Mouse (Mus musculus) bone marrow macrophage, adult 2 months (primary cell): ENCODE data around the gene Tubgcp6. TPM values are rescaled to one million over a fixed set of nuclear protein-coding genes. Genes with fewer than 3 reads are reported as not detected.

Source experiments
- H3K27ac ChIP-seq: 2 replicates; pipeline ENCODE4 v1.5.1; 2012; ENCODE audit warnings: low read depth, low read length; ENCODE audit not compliant: insufficient read depth
- H3K4me1 ChIP-seq: 2 replicates; pipeline ENCODE4 v1.6.1; 2012; ENCODE audit warnings: low read length; ENCODE audit not compliant: control insufficient read depth, insufficient read depth
- H3K4me3 ChIP-seq: 2 replicates; pipeline ENCODE4 v1.5.1; 2012; ENCODE audit warnings: mild to moderate bottlenecking, low read length, moderate library complexity; ENCODE audit not compliant: insufficient read depth
- CTCF ChIP-seq: IDR thresholded peaks from 2 replicates; pipeline ENCODE4 v1.5.1; 2012; ENCODE audit warnings: low read depth, mild to moderate bottlenecking, low read length, moderate library complexity
- POLR2A ChIP-seq: IDR thresholded peaks from 2 replicates; pipeline ENCODE4 v1.6.1; 2012; ENCODE audit warnings: mild to moderate bottlenecking, low read depth, low read length, borderline replicate concordance
- polyA plus RNA-seq: library from polyadenylated mRNA; stranded (reverse); fragments of >200 nt; gene quantifications from 2 replicates; pipeline ENCODE4 v1.2.4, GENCODE M21; 2012; ENCODE audit not compliant: missing spikeins, insufficient read depth, insufficient read length

The Tubgcp6 gene
- 10.4 and 15.4 TPM in 2 replicates for polyA plus RNA-seq

- H3K27ac ChIP-seq, result no peak within 1 kb of the TSS
- no peak for TF ChIP-seq CTCF
- 0 out of 2 replicates have a peak, but pooled peaks have one; percentile 60 for TF ChIP-seq POLR2A
- peaks cover 10% of the 10 kb centered on the region for H3K4me1 ChIP-seq
- H3K4me3 ChIP-seq, result peak within 1 kb of the TSS; percentile 76
Observed at GRCm38 (mm10) chr15:89122649-89123366, at the start of gene Tubgcp6. Gene Tubgcp6, minus strand, starts transcription at chr15:89123112.

- peaks cover 63% of the 10 kb centered on the region for H3K4me1 ChIP-seq
- TF ChIP-seq CTCF, result no peak
- no peak for TF ChIP-seq POLR2A
- peak overlapping the region; percentile 96 for H3K27ac ChIP-seq
- peak overlapping the region; percentile 83 for H3K4me3 ChIP-seq
Observed at GRCm38 (mm10) chr15:89172276-89172935, 49.5 kb upstream of the Tubgcp6 start.

GRCm38 (mm10) chr15:89171526-89172051, 48.7 kb upstream of the Tubgcp6 start:
- TF ChIP-seq CTCF (no peak), POLR2A (no peak)
- H3K4me1 ChIP-seq, result peaks cover 58% of the 10 kb centered on the region
- H3K27ac ChIP-seq, result peak overlapping the region; percentile 96
- H3K4me3 ChIP-seq, result peak overlapping the region; percentile 20

- peak overlapping the region; percentile 36 for H3K27ac ChIP-seq
- TF ChIP-seq POLR2A, result no peak
- TF ChIP-seq CTCF, result no peak
- H3K4me3 ChIP-seq, result no peak overlapping the region
- H3K4me1 ChIP-seq, result peaks cover 44% of the 10 kb centered on the region
Observed at GRCm38 (mm10) chr15:89170102-89170501, 47.2 kb upstream of the Tubgcp6 start.

- TF ChIP-seq CTCF (no peak), POLR2A (no peak)
- H3K4me3 ChIP-seq, result no peak overlapping the region
- peaks cover 37% of the 10 kb centered on the region for H3K4me1 ChIP-seq
- peak overlapping the region; percentile 36; the same call in 1 of the 2 replicates for H3K27ac ChIP-seq
Observed at GRCm38 (mm10) chr15:89169431-89169830, 46.5 kb upstream of the Tubgcp6 start.

- no peak overlapping the region for H3K27ac ChIP-seq
- no peak overlapping the region for H3K4me3 ChIP-seq
- no peak for TF ChIP-seq POLR2A
- no peak for TF ChIP-seq CTCF
- H3K4me1 ChIP-seq, result peaks cover 32% of the 10 kb centered on the region
Observed at GRCm38 (mm10) chr15:89168922-89169321, 46.0 kb upstream of the Tubgcp6 start.

- Histone ChIP-seq H3K4me3 (no peak overlapping the region), H3K27ac (no peak overlapping the region), H3K4me1 (peaks cover 13% of the 10 kb centered on the region)
- TF ChIP-seq CTCF, result no peak
- no peak for TF ChIP-seq POLR2A
Observed at GRCm38 (mm10) chr15:89165478-89165877, 42.6 kb upstream of the Tubgcp6 start.

- TF ChIP-seq CTCF (no peak), POLR2A (no peak)
- H3K27ac ChIP-seq, result no peak overlapping the region
- no peak overlapping the region for H3K4me3 ChIP-seq
- H3K4me1 ChIP-seq, result no peaks in the 10 kb centered on the region
Observed at GRCm38 (mm10) chr15:89161397-89161796, 38.5 kb upstream of the Tubgcp6 start.

GRCm38 (mm10) chr15:89158516-89158915, 35.6 kb upstream of the Tubgcp6 start:
- no peak for TF ChIP-seq CTCF
- TF ChIP-seq POLR2A, result no peak
- no peak overlapping the region for H3K27ac ChIP-seq
- no peak overlapping the region for H3K4me3 ChIP-seq

GRCm38 (mm10) chr15:89157954-89158353, 35.0 kb upstream of the Tubgcp6 start:
- TF ChIP-seq CTCF, result peak; percentile 36; the same call in 1 of the 2 replicates
- TF ChIP-seq POLR2A, result no peak
- H3K4me1 ChIP-seq, result no peaks in the 10 kb centered on the region
- no peak overlapping the region for H3K27ac ChIP-seq
- H3K4me3 ChIP-seq, result no peak overlapping the region

More at GRCm38 (mm10) chr15:89158516-89158915, 35.6 kb upstream of the Tubgcp6 start:
- H3K4me1 ChIP-seq, result no peaks in the 10 kb centered on the region
